Mouse (Mus musculus): ENCODE results near the gene Zfyve21. TPM values are rescaled to one million over a fixed set of nuclear protein-coding genes. Genes with fewer than 3 reads are reported as not detected.
A peak's percentile ranks its signal among the peaks of the same experiment; 100 is the strongest.

The Zfyve21 gene
- polyA plus RNA-seq, 1 experiment from 2014 or later = 71.5 TPM

- Histone ChIP-seq H3K9me3 (no peaks in the 10 kb centered on the region), H3K4me1 (replicated peaks) (peaks cover 18% of the 10 kb centered on the region), H3K27me3 (ENCODE audit: insufficient read depth, poor library complexity, severe bottlenecking) (no peaks in the 10 kb centered on the region), H3K4me3 (no peak overlapping the region), H3K27ac (peak overlapping the region; percentile 57; the same call in 1 of the 2 replicates), H3K36me3 (peaks cover 83% of the 10 kb centered on the region)
- DNase-seq (ENCODE audit: low spot score) = no peak
- 89% methylated on average over 10 of the region's 10 CpGs for WGBS
Observed at GRCm38 (mm10) chr12:111830375-111830774, 16.4 kb downstream of the Zfyve21 start.

GRCm38 (mm10) chr12:111832643-111833042, 18.7 kb downstream of the Zfyve21 start:
- H3K4me1 ChIP-seq (replicated peaks) = peaks cover 18% of the 10 kb centered on the region
- no peaks in the 10 kb centered on the region for H3K27me3 ChIP-seq (ENCODE audit: insufficient read depth, poor library complexity, severe bottlenecking)
- no peak for DNase-seq (ENCODE audit: low spot score)
- no peaks in the 10 kb centered on the region for H3K9me3 ChIP-seq
- H3K4me3 ChIP-seq = no peak overlapping the region
- 79% methylated on average over 5 of the region's 5 CpGs for WGBS
- no peak overlapping the region for H3K27ac ChIP-seq
- peaks cover 60% of the 10 kb centered on the region for H3K36me3 ChIP-seq

GRCm38 (mm10) chr12:111833457-111833856, 19.5 kb downstream of the Zfyve21 start:
- Histone ChIP-seq H3K27ac (no peak overlapping the region), H3K4me3 (no peak overlapping the region), H3K36me3 (peaks cover 52% of the 10 kb centered on the region), H3K27me3 (ENCODE audit: insufficient read depth, poor library complexity, severe bottlenecking) (no peaks in the 10 kb centered on the region), H3K9me3 (no peaks in the 10 kb centered on the region), H3K4me1 (replicated peaks) (peaks cover 18% of the 10 kb centered on the region)
- 89% methylated on average over 10 of the region's 10 CpGs for whole genome bisulfite sequencing
- DNase-seq (ENCODE audit: low spot score) = no peak

GRCm38 (mm10) chr12:111842565-111843433, 28.8 kb downstream of the Zfyve21 start:
- 86% methylated on average over 15 of the region's 15 CpGs for WGBS
- Histone ChIP-seq H3K27ac (no peak overlapping the region), H3K4me1 (replicated peaks) (no peaks in the 10 kb centered on the region; the same call in 1 of the 2 replicates), H3K9me3 (no peaks in the 10 kb centered on the region), H3K4me3 (no peak overlapping the region), H3K27me3 (ENCODE audit: insufficient read depth, poor library complexity, severe bottlenecking) (no peaks in the 10 kb centered on the region), H3K36me3 (no peaks in the 10 kb centered on the region)
- DNase-seq (ENCODE audit: low spot score) = no peak

- 76% methylated on average over 2 of the region's 2 CpGs for WGBS
- Histone ChIP-seq H3K36me3 (no peaks in the 10 kb centered on the region), H3K4me3 (no peak overlapping the region), H3K27ac (no peak overlapping the region), H3K27me3 (ENCODE audit: insufficient read depth, poor library complexity, severe bottlenecking) (no peaks in the 10 kb centered on the region), H3K4me1 (replicated peaks) (peaks cover 2% of the 10 kb centered on the region; the same call in 1 of the 2 replicates), H3K9me3 (no peaks in the 10 kb centered on the region)
- no peak for DNase-seq (ENCODE audit: low spot score)
Observed at GRCm38 (mm10) chr12:111843470-111843869, 29.5 kb downstream of the Zfyve21 start.

- DNase-seq (ENCODE audit: low spot score) = no peak
- Histone ChIP-seq H3K4me1 (replicated peaks) (peaks cover 3% of the 10 kb centered on the region; the same call in 1 of the 2 replicates), H3K27ac (no peak overlapping the region), H3K27me3 (ENCODE audit: insufficient read depth, poor library complexity, severe bottlenecking) (no peaks in the 10 kb centered on the region), H3K4me3 (no peak overlapping the region), H3K9me3 (0 out of 2 replicates have a peak, but pooled peaks cover 3% of the 10 kb centered on the region), H3K36me3 (no peaks in the 10 kb centered on the region)
- 93% methylated on average over 4 of the region's 4 CpGs for WGBS
Observed at GRCm38 (mm10) chr12:111845953-111846352, 32.0 kb downstream of the Zfyve21 start.

GRCm38 (mm10) chr12:111846815-111847214, 32.8 kb downstream of the Zfyve21 start:
- Histone ChIP-seq H3K27me3 (ENCODE audit: insufficient read depth, poor library complexity, severe bottlenecking) (no peaks in the 10 kb centered on the region), H3K4me1 (replicated peaks) (peaks cover 3% of the 10 kb centered on the region; the same call in 1 of the 2 replicates), H3K27ac (no peak overlapping the region), H3K36me3 (no peaks in the 10 kb centered on the region), H3K4me3 (no peak overlapping the region), H3K9me3 (0 out of 2 replicates have a peak, but pooled peaks cover 3% of the 10 kb centered on the region)
- 90% methylated on average over 10 of the region's 10 CpGs for WGBS
- no peak for DNase-seq (ENCODE audit: low spot score)

GRCm38 (mm10) chr12:111848300-111848798, 34.4 kb downstream of the Zfyve21 start:
- 0 out of 2 replicates have a peak, but pooled peaks cover 3% of the 10 kb centered on the region for H3K4me1 ChIP-seq (replicated peaks)
- DNase-seq (ENCODE audit: low spot score) = no peak
- 69% methylated on average over 9 of the region's 9 CpGs for WGBS
- H3K9me3 ChIP-seq = 0 out of 2 replicates have a peak, but pooled peaks cover 3% of the 10 kb centered on the region
- H3K36me3 ChIP-seq = no peaks in the 10 kb centered on the region
- H3K27me3 ChIP-seq (ENCODE audit: insufficient read depth, poor library complexity, severe bottlenecking) = no peaks in the 10 kb centered on the region
- no peak overlapping the region for H3K4me3 ChIP-seq
- no peak overlapping the region for H3K27ac ChIP-seq

- H3K27ac ChIP-seq = no peak overlapping the region
- H3K36me3 ChIP-seq = no peaks in the 10 kb centered on the region
- H3K27me3 ChIP-seq (ENCODE audit: insufficient read depth, poor library complexity, severe bottlenecking) = no peaks in the 10 kb centered on the region
- 0 out of 2 replicates have a peak, but pooled peaks cover 3% of the 10 kb centered on the region for H3K9me3 ChIP-seq
- H3K4me3 ChIP-seq = no peak overlapping the region
- 65% methylated on average over 2 of the region's 2 CpGs for WGBS
- 0 out of 2 replicates have a peak, but pooled peaks cover 3% of the 10 kb centered on the region for H3K4me1 ChIP-seq (replicated peaks)
- DNase-seq (ENCODE audit: low spot score) = no peak
Observed at GRCm38 (mm10) chr12:111851235-111851634, 37.3 kb downstream of the Zfyve21 start.

- Histone ChIP-seq H3K27ac (no peak overlapping the region), H3K27me3 (ENCODE audit: insufficient read depth, poor library complexity, severe bottlenecking) (no peaks in the 10 kb centered on the region), H3K4me3 (no peak overlapping the region), H3K36me3 (no peaks in the 10 kb centered on the region), H3K9me3 (0 out of 2 replicates have a peak, but pooled peaks cover 3% of the 10 kb centered on the region), H3K4me1 (replicated peaks) (0 out of 2 replicates have a peak, but pooled peaks cover 3% of the 10 kb centered on the region)
- 85% methylated on average over 5 of the region's 5 CpGs for WGBS
- no peak for DNase-seq (ENCODE audit: low spot score)
Observed at GRCm38 (mm10) chr12:111851745-111852144, 37.8 kb downstream of the Zfyve21 start.

- WGBS = 71% methylated on average over 10 of the region's 10 CpGs
- no peak overlapping the region for H3K4me3 ChIP-seq
- no peaks in the 10 kb centered on the region for H3K27me3 ChIP-seq (ENCODE audit: insufficient read depth, poor library complexity, severe bottlenecking)
- DNase-seq (ENCODE audit: low spot score) = no peak
- no peaks in the 10 kb centered on the region for H3K36me3 ChIP-seq
- no peak overlapping the region for H3K27ac ChIP-seq
- H3K9me3 ChIP-seq = 0 out of 2 replicates have a peak, but pooled peaks cover 3% of the 10 kb centered on the region
- H3K4me1 ChIP-seq (replicated peaks) = 0 out of 2 replicates have a peak, but pooled peaks cover 3% of the 10 kb centered on the region
Observed at GRCm38 (mm10) chr12:111853011-111853436, 39.1 kb downstream of the Zfyve21 start.

GRCm38 (mm10) chr12:111853546-111853945, 39.6 kb downstream of the Zfyve21 start:
- WGBS = 75% methylated on average over 4 of the region's 4 CpGs
- Histone ChIP-seq H3K4me3 (no peak overlapping the region), H3K4me1 (replicated peaks) (0 out of 2 replicates have a peak, but pooled peaks cover under 1% of the 10 kb centered on the region), H3K36me3 (no peaks in the 10 kb centered on the region), H3K27ac (no peak overlapping the region), H3K27me3 (ENCODE audit: insufficient read depth, poor library complexity, severe bottlenecking) (no peaks in the 10 kb centered on the region), H3K9me3 (0 out of 2 replicates have a peak, but pooled peaks cover 3% of the 10 kb centered on the region)
- no peak for DNase-seq (ENCODE audit: low spot score)

- Histone ChIP-seq H3K9me3 (no peaks in the 10 kb centered on the region), H3K36me3 (no peaks in the 10 kb centered on the region), H3K4me1 (replicated peaks) (no peaks in the 10 kb centered on the region), H3K27ac (no peak overlapping the region), H3K27me3 (ENCODE audit: insufficient read depth, poor library complexity, severe bottlenecking) (no peaks in the 10 kb centered on the region), H3K4me3 (no peak overlapping the region)
- DNase-seq (ENCODE audit: low spot score) = no peak
- WGBS = 98% methylated on average over 2 of the region's 2 CpGs
Observed at GRCm38 (mm10) chr12:111855448-111855847, 41.5 kb downstream of the Zfyve21 start.
